In the genomic region with DNA sequence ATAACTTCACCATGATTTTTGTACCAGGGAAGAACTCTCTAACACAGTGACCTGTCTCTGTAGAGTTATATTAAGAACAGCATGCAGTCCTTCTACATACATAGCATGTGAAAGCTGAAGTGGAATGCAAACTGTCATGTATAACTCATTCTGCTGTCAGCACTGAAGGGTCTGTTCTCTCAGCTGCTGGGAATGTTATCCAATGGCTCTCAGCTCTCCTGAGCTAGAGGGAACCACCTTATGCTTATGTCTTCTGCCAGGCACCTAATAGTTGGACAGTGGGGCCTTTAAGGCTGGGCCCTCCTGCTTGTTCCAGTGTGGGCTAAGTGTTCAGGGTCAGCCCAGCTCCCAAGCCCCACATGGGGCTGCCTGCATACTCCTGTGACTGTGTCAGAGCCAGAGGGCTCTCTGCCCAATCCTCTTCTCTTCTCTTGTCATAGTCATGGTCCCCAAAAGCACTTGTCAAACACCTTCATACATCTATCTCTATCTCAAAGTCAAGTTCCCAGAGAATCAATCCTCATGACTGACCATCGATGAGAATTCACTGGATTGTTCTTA, we compare ENCODE assay signal across 10 mouse cellular contexts.
"Had no signal": no experiment of that assay in that cellular context is flagged by ENCODE, and none has a peak within 500 bp of the region (broad histone marks: within the 10 kb centered on the region; RNA-seq: fewer than 3 reads in every experiment).

No protein-coding gene starts in this region.

- H3K4me1 ChIP-seq: midbrain, embryonic 13.5 days; neural tube, embryonic 15.5 days had no signal

- DNase-seq: left cerebral cortex, postnatal 4 days; lung, adult 18-20 months; right cerebral cortex, adult 18-20 months; right cerebral cortex, postnatal 25 days; thymus, postnatal 36 days had no signal

- H3K9me3 ChIP-seq: limb, embryonic 13.5 days; midbrain, embryonic 13.5 days; neural tube, embryonic 15.5 days had no signal

- H3K9ac ChIP-seq: limb, embryonic 13.5 days; liver, embryonic 14.5 days; midbrain, embryonic 13.5 days; neural tube, embryonic 15.5 days had no signal

- H3K27me3 ChIP-seq: midbrain, embryonic 13.5 days; neural tube, embryonic 15.5 days had no signal

- H3K4me2 ChIP-seq: limb, embryonic 13.5 days; midbrain, embryonic 13.5 days; neural tube, embryonic 15.5 days had no signal

- H3K27ac ChIP-seq: limb, embryonic 13.5 days; liver, embryonic 14.5 days; midbrain, embryonic 13.5 days; neural tube, embryonic 15.5 days had no signal

- H3K36me3 ChIP-seq: limb, embryonic 13.5 days; midbrain, embryonic 13.5 days; neural tube, embryonic 15.5 days had no signal

- H3K4me3 ChIP-seq: limb, embryonic 13.5 days; midbrain, embryonic 13.5 days; myocyte; neural tube, embryonic 15.5 days had no signal

- ATAC-seq: midbrain, embryonic 13.5 days had no signal
